Mouse (Mus musculus) G1E (cell line): Measurements from ENCODE around the gene Plch2.

Experiments
- CTCF ChIP-seq: IDR thresholded peaks from 2 replicates; pipeline ENCODE4 v1.5.1; 2012; ENCODE audit warnings: low read depth, low read length, inconsistent platforms, mixed read lengths
- GATA1 ChIP-seq: IDR thresholded peaks from 2 replicates; pipeline ENCODE4 v1.6.1; 2012; ENCODE audit warnings: borderline replicate concordance, low read length, inconsistent platforms, mixed read lengths
- GATA2 ChIP-seq: IDR thresholded peaks from 2 replicates; pipeline ENCODE4 v1.6.1; 2012; ENCODE audit warnings: low read depth, low read length, inconsistent platforms, borderline replicate concordance
- TAL1 ChIP-seq: conservative IDR thresholded peaks from 2 replicates; pipeline ENCODE4 v1.6.1; 2012; ENCODE audit warnings: low read depth, low read length, inconsistent platforms, mixed read lengths

DNA sequence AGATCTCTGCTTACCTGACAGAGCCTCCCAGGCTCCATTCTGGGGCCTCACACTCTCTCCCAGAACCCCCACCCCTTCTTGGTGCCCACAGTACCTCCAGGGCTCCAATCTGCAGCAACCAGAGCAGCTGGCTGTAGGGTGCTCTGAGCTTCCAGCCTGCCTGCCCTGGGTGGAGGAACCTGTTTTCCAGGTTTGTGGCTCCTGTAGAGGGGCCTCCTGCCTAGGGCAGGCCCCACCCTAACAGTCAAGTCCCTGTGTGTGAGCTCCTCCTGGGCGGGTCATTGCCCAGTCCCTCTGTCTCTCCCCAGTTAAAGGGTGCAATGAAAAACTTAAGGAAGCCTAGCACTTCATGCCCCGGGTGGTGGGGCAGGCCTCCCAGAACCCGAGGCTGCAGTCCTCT is 7.3 kb upstream of the Plch2 start:
- TF ChIP-seq CTCF = no peak
- no peak for TF ChIP-seq TAL1
- no peak for TF ChIP-seq GATA1
- TF ChIP-seq GATA2 = no peak
